Mouse (Mus musculus): ENCODE data around the gene Bicc1.
A peak's percentile ranks its signal among the peaks of the same experiment; 100 is the strongest.

Gene Bicc1

DNA sequence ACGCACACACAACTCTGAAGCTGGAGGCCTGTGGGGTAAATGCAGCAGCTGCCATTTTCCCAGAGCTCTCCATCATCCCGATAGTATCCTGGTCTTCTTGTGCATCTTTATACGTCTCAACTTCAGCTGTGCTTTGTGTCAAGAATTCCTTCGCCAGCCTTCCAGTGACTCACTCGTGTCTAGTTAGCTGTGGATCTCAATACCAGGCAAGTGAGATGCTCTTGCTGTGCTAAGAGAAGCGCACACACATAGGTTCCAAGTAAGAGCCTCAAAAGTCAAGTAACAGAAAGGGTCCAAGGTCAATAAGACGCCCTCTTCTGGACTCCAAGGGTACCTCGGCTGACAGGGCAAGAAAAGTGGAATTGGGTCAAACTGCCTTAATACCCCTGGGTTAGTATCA, 37.0 kb downstream of the Bicc1 start:
- no peak for DNase-seq (ENCODE audit: low read depth)

DNA sequence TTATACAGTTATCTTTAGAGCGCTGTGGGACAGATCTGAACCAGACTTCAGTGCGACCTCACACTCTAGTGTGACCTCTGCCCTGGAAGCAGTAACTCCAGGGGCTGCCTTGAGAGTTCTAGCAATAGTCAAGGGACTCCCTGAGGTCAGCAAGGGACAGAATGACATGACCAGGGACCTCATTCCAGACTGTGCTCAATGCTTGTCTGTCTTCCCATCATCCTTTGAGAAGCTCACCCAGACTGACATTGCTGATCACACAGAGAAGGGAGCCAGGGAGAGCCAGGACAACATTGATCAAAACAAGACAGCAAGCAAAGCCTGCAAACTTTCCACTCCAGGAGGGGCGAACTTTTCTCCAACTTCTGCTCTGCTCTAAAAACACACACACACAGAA, 38.7 kb downstream of the Bicc1 start:
- no peak for DNase-seq (ENCODE audit: low read depth)

DNA sequence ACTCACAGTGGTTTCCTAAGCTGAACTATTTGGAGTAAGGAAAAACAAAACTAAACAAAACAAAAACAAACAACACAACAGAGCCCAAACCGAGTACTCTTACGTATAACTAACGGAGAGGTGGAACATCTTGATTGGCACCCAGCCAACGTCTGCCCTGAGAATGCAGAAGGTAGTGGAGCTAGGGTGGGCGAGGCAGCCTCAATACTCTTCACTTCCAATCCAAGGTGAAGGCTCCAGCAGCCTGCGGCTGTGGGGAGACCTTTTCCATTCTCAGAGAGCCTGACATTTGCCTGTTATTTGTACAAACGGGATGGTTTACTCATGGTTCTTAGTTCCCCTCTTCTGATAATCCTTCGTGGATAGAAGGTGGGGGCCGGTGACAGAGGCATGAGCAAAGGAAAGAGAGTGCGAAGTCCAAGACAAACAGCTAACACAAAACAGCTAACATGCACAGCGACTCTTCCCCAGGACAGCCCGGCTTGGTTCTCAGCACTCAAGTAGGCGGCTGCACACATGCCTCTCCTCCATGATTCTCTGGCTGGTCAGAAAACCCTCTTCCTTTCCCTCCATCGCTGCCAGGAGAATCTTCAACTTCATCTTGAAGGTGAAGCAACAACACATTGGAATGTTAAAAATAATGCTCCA, 39.3 kb downstream of the Bicc1 start:
- no peak for DNase-seq (ENCODE audit: low read depth)

DNA sequence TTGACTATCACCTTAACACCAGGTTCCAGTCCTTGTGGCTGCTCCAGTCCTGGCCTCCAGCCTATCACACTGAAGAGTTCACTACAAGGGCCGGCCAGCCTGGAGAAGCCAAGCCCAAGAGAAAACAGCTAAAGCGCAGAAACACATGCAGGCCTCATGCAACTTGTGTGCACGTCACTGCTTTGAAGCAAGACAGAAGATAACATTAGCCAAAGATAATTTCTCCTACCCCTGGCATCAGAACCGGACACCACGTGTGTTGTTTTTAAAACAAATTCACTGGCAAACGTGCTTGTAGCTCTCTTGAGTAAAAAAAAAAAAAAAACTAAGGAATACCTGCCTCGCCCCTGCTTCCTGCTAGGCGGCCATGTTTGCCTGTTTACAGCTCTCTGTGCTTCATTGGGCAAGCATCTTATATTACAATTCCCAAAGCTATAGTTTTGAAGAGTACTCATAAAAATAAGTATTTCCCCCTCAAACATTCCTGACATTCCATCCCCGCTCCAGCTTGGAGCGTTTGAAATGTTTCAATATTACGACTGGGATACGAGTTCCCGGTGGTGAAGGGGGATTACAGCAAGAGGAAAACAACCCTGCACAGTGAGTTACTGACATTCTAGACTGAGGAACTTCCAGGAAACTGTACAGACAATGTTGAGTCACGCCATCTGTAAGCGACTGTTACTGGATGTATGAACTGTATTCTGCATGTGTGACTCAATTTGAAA, 40.2 kb downstream of the Bicc1 start:
- DNase-seq (ENCODE audit: low read depth): no peak

DNA sequence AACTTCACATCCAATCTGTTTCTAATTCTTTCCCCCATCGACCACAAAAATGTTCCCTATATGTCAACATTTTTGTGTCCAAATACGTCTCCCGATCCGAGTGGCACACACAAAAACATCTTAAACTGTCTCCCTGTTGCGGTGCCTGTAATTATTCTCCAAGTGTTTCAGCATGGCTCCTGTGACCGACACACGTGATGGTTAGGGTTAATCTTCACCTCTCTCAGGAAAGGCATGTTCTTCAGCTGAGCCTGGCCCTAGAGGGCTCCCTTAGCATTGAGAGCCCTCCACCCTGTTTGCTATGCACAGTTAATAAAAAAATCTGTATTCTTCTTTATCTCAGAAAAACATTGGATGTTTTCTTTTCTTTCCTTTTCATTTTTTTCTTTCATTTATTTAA, 41.7 kb downstream of the Bicc1 start:
- no peak for DNase-seq (ENCODE audit: low read depth)

DNA sequence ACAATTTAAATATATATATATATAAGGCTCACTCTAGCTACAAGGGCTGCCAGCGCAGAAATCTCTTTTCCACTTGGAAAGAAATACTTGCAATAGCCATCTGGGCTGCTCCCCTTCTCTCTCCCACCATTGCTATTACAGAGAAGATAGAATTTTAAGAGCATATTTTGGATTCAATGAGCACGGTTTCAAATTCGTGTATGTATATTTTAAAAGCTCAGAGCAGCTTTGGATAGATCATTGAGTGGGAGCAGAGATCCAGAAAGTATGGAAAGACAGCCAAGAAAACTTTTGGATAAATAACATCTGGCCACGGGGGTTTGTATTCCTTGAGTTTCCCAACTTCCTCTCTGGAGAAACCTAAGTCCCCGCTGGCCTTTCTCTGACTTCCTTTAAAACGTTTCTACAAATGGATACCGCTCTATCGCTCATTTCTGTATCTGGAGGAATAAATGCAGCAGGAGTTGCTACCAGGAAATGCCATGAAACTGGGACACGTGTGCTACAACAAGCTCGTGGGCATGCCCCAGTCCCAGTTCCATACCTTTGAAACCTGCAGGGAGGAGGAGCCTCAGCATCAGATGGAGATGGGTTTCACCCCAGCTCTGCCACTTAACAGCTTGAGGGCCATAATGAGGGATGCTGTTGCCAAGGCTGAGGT, 45.1 kb downstream of the Bicc1 start:
- no peak for DNase-seq (ENCODE audit: low read depth)

DNA sequence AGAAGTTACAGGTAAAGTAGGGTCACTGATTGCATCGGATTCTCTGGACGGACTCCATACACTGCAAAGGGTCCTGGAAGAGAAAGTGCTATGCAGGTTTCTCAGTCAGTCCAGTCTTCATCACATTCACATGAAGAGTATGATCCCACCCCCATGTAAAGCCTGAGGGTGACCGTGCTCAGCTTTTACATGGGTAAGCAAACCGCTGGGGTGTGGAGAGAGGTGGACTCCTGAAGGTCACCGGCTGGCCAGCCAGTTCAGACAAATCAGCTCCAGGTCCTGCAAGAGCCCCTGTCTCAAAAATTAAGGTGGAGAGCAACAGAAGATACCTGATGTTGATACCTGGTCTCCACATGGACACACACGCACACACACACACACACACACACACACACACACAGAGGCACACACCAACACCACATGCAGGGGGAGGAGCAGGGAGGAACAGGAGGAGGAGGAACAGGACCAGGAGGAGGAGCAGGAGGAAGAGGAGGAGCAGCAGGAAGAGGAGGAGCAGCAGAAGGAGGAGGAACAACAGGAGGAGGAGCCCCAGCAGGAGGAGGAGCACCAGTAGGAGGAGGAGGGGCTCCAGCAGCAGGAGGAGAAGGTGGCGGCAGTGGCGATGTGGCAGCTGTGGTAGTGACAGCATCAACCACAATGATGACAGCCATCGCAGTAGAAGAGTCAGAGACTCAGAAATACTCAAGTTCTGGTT, 52.9 kb downstream of the Bicc1 start:
- no peak for DNase-seq (ENCODE audit: low read depth)

DNA sequence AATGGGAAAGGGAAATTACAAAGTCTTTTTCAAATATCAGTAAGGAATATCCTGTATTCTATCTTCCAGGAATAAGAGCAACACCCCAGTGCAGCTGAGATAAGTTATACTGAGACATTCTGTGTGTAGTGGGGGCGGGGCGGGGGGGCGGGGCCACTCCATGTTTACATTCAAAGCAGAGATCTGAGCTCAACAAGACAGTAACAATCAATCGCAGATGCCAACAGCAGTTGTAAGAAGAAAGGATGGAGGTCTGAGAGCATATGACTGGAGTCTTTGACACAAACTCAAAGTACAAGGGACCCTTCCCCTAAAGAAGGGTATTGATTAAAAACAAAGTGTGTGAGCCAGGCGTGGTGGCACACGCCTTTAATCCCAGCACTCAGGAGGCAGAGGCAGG, 54.7 kb downstream of the Bicc1 start:
- no peak for DNase-seq (ENCODE audit: low read depth)

DNA sequence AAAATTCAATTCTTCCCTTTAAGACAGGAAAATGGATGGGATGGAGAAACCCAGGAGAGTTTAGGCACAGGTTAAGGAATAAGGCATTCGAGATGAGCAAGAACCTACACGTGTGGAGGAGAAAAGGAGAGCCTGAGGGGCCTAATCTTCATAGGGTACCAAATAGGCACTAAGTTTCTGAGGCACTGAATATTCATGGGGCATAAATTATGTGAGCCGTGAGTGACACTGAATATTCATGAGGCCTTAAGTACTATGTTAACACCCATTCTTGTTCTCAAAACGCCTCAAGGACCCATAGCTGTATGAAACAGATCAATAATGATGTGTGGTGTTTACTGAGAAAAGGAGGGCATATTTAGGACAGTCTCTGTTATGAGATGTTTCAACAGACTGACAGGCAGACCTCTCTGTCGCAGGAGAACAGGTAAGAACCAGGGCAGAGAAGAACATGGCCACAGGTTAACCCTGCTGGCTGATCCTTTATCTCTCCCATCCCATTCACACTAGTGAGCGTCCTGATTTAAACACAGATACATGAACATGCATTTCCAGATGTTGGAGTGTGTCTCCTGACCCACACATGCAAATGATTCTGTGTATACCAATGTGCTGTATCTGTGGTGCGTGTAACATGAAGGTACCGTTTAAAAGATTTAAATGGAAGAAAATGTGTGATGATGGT, 58.5 kb downstream of the Bicc1 start:
- DNase-seq (ENCODE audit: low read depth): no peak

DNA sequence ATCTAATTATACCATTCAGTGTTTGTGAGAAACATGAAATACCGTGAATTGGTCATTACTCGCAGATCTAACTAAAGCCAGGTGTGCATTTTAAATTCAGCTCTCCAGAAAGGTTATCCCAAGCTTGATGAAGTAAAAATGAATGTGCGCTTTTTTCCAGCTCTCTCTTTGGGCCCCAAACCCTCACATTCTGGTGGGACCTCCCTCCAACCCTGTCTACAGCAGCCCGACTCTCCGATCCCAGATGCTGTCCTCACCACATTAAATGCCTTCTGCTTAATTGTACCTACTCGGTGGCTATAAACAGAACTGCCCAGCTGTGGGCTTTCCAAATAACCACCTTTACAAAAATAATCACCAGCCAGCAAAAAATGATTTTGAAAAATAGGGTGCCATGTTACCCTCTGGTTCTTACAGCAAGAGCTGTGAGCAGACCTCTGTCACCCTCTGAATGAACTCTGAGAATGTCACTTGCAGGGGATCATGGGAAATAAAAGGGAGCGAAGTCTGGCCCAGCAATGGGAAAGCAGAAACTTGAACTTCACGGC, 64.7 kb downstream of the Bicc1 start:
- no peak for DNase-seq (ENCODE audit: low read depth)

DNA sequence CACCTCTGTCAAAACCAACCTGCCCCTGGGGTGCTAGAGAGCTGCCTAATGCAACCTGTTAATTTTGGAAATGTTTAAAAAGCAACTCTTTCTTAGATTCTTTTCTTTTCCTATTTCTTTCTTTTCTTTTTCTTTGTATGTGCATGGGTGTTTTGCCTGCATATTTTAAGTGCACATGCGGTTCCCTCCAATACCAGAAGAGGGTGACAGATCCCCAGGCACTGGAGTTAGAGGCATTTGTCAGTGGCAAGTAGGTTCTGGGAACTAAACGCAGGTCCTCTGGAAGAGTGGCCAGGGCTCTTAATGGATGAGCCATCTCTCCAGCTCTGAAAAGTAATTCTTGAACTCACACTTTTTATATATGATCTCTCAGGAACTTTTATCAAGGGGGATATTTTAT, 66.2 kb downstream of the Bicc1 start:
- no peak for DNase-seq (ENCODE audit: low read depth)

DNA sequence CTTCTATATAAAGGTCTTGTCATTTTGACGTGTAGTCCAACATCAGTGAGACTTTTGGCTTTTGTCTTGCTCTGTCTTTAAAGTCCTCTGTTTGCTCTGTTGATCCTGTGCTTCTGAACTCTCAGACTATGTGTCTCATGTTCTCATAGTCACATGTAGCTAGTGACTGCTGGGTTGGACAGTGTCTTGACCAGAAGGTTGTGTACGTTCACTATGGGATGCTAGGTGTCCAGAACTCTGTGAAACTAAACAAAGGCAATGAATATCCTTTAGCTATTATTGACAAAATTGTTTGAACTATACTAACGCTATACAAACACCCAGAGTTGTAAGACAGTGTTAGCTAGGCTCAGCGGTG, 72.2 kb downstream of the Bicc1 start:
- no peak for DNase-seq (ENCODE audit: low read depth)

DNA sequence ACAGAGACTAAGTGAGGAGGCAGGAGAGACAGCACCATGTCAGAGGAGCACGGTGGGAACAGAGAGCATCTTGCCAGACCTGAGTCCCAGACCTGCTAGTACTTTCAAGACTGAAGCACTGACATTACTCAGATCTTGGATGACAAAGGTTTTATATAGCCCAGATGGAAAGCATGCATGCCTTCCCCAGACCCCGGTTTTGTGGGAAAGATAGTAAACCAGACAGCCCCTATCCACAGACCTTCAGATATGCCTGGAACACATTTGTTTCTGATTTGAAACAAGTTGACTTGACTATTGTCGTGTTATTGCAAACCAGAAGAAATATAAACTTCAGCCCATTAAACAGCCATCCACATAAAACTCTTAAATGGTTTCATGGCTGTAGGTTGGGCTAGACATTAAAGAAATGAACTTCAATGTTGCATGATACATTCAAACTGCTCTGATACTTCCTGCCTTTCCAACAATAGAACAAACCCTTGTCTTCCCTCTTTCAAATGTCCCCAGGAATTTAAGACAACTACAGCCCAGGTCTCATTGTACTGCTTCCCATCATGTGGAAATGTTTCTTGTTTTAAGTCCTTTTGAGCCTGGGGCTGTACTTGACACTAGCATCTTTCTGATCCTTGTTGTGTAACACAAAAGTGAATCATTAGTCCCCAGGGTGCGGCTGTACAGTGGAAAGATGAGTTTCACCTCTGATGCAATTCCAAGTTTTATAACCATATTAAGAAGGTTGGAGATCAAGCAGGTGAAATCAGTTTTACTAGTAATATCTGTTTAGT, 72.7 kb downstream of the Bicc1 start:
- DNase-seq (ENCODE audit: low read depth): no peak

DNA sequence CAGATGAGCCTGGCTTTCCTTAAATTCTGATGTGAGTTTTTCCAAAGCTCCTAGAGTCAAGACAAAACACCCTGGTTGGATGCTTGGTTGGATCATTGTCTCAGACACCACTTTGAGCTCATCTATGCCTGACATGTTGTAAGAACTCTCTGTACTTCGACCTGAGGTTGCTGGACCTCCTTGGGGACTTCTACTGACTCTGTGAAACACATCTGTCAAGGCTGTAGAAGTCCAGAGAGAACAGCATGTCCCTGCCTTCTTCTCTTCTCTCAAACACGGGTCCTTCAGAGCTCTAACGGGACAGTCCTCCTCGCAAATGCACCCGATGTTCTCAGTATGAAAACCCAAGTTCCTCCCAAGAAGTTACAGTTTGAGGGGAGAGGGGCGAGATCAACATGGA, 76.5 kb downstream of the Bicc1 start:
- DNase-seq (ENCODE audit: low read depth): no peak

DNA sequence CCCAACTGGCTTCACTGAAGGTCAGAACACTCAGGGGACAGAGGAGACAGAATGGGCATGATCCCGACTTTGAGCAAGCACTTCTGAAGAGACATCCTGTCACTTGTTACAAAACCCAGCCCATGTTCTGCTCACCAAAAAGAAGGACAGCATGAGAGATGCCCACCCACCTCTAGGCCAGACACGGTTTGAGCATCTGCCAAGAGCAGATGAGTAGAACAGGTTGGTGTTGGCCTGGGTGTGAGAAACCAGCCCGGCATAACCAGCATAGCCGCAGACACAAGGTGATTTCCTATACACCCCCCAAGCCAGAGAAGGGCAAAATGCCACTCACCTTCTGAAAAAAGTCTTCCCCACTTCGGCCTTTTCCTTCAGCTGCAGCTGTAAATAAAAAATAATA, 80.6 kb downstream of the Bicc1 start:
- no peak for DNase-seq (ENCODE audit: low read depth)

DNA sequence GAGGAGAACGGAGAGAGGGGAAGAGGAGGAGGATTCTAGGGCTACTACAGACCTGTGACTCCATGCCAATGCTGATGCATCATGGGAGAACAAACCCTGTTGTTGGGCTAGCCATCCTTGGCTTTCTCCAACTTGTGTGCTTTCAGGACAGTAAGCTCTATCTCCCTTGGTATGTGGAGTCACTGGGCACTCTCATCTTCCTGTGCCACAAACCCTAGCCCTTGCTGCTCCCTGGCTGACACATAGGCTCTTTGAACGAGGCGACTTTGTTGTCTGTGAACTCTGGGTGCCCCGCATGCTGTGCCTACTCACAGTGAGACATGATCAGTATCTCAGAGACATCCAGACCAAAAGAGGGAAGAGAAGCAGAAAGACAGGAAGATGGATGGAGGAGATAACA, 94.5 kb downstream of the Bicc1 start:
- no peak for DNase-seq (ENCODE audit: low read depth)

DNA sequence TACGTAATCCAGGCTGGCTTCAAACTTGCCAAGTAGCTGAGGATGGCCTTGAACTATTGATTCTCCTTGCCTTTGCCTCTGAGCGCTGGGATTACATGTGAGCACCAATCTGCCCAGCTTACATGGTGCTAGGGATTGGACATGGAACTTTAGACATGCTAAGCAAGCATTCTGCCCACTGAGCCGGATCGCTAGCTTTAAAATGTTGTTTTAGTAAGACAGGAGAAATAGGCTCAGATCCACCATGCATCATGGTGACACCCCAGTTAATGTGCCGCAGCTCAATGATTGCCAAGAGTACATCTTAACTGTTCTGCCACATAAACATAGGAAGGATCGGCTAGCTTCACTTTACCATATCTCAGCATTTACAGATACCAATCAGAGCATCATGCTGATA, 94.9 kb downstream of the Bicc1 start:
- no peak for DNase-seq (ENCODE audit: low read depth)

DNA sequence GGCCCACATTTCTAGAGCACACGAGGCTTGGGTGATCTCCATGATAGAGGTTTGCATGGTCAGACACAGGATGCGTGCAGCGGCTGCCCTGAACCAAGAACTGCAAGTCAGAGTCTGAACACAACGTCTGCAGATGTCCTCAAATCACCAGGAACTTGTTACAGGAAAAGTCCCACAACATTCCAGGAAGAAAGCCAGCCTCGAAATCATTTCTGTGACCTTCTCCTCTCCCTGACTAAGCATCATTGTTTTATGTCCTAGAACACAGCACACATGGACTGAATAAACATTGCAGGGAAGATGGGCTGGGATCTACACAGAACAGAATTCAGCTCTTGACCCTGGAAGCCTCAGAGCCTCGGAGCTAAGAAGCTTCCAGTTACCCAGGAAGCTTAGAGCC, 97.3 kb downstream of the Bicc1 start:
- no peak for DNase-seq (ENCODE audit: low read depth)

DNA sequence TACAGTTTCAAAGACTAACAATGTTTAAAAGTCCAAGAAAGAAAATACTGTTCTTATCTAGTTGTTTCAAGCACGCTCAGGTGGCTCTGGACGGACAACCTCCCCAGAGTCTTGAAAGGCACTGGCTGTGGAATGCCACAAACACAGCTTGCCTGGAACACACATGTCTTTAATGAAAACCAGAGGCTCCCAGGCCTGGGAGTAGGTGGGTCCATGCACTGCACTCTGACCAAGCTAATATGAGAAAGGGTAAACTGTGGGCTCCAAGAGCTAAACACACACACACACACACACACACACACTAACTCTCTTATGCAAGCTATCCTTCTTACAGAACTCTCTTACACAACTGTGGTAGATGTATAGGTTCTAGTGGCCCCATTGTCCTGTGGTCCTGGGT, 99.2 kb downstream of the Bicc1 start:
- DNase-seq (ENCODE audit: low read depth): no peak

DNA sequence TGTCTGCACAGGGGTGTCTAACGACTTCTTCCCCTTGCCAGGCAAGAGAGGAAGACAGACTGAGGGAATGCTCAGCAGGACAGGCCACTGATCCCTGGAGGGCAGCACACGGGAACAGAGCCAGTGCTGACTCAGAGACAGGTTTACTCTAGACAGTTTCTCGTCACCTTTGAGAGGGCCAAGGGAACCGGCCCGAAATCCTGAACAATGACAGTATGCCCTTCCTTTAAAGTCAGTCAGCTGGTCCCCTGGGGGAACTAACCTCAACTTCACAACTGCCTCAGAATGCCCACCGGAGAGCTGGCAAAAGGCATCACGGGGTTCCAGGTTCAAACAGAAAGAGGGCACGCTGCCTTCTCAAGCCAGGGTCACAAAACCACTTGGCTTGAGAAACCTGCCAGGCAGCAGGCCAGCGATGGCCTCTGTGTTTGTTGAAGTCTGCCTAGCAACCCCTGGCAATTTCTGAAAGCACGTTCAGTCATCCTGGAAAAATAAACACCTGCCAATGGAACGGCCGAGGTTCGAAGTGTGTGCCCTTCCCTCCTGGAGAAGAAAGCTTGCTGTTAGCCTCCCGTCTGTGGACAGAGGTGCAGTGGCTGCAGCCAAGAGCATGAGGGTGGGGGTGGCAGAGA, 100.8 kb downstream of the Bicc1 start:
- DNase-seq (ENCODE audit: low read depth): peak; percentile 94

DNA sequence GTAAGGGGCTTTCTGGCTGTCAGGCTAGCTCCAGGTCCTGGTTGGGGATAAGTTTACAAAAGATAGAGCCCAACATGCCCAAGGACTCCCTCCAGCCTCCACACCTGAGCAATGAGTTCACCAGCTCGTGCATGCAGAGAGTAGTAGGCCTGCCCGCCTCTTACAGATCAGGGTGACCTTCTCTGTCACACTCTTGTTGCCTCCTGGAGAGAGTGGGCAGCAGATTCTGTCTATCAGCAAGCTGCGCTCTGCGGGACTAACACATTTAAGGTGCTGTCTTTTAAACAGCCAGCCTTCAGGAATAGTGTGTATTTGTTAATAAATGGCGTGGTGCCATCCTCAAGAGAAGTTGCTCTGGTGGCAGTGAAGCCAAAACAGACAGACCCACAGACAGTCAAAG, 101.4 kb downstream of the Bicc1 start:
- no peak for DNase-seq (ENCODE audit: low read depth)
